Mouse (Mus musculus) kidney, postnatal 0 days (tissue): ENCODE results near the gene Lcn3. TPM values are rescaled to one million over a fixed set of nuclear protein-coding genes. Genes with fewer than 3 reads are reported as not detected.
"Not testable (repeated sequence)": the region's sequence is repeated elsewhere in the genome, so short reads cannot be mapped to it uniquely, and the experiment has no call there.

ENCODE experiments used
- ATAC-seq: fragments of 200-750 bp; cut with Nextera tagmentation; replicated peaks from 2 replicates; pipeline ENCODE4 v1.8.0; 2017; ENCODE audit warnings: low read depth, moderate number of reproducible peaks, moderate TSS enrichment, moderate library complexity; ENCODE audit not compliant: low FRiP score
- DNase-seq: peaks from one replicate; pipeline ENCODE4 v3.0.0-alpha.2; 2016; ENCODE audit warnings: low spot score
- H3K27ac ChIP-seq: fragments of 300-500 bp; sonication (generic); 2 replicates; pipeline ENCODE4 v1.5.1; 2014; ENCODE audit warnings: mild to moderate bottlenecking
- H3K27me3 ChIP-seq: fragments of 300-500 bp; sonication (generic); 2 replicates; pipeline ENCODE4 v1.6.1; 2014; ENCODE audit warnings: low read length, mixed read lengths; ENCODE audit not compliant: insufficient read depth
- H3K36me3 ChIP-seq: fragments of 300-500 bp; sonication (generic); 2 replicates; pipeline ENCODE4 v1.6.1; 2014; ENCODE audit warnings: low read length, mixed read lengths; ENCODE audit not compliant: insufficient read depth
- H3K4me1 ChIP-seq: fragments of 300-500 bp; sonication (generic); replicated peaks from 2 replicates; pipeline ENCODE4 v1.6.1; 2014; ENCODE audit warnings: antibody characterized with exemption, low read length, mixed read lengths; ENCODE audit not compliant: insufficient read depth
- H3K4me2 ChIP-seq: fragments of 300-500 bp; sonication (generic); 2 replicates; pipeline ENCODE4 v1.6.1; 2014; ENCODE audit warnings: mild to moderate bottlenecking, low read length, moderate library complexity, mixed read lengths
- H3K4me3 ChIP-seq: fragments of 300-500 bp; sonication (generic); replicated peaks from 2 replicates; pipeline ENCODE4 v1.5.1; 2014; ENCODE audit warnings: low read depth, low read length
- H3K9ac ChIP-seq: fragments of 300-500 bp; sonication (generic); 2 replicates; pipeline ENCODE4 v1.6.1; 2014; ENCODE audit warnings: low read depth, low read length
- H3K9me3 ChIP-seq: fragments of 300-500 bp; sonication (generic); replicated peaks from 2 replicates; pipeline ENCODE4 v1.6.1; 2016; ENCODE audit warnings: low read length, inconsistent platforms, mixed read lengths
- CTCF ChIP-seq: IDR thresholded peaks from 2 replicates; pipeline ENCODE4 v1.5.1; 2016; ENCODE audit warnings: antibody characterized with exemption, low read depth, mild to moderate bottlenecking, moderate library complexity
- WGBS: fragments of 180-500 bp; shearing (Covaris S2); extraction: QIAGEN DNeasy Blood & Tissue Kit; methylation state at CpG from one replicate; pipeline ENCODE4 v1.1.7; 2014; 5-methylcytosine and 5-hydroxymethylcytosine counted together
- polyA plus RNA-seq: library from polyadenylated mRNA; unstranded; fragments of >200 nt; fragmentation: Nextera tagmentation; extraction: Ambion mirVana; gene quantifications from 2 replicates; pipeline ENCODE4 v1.2.1, GENCODE M21; 2015

Gene Lcn3
- not detected in 2 replicates for polyA plus RNA-seq

DNA sequence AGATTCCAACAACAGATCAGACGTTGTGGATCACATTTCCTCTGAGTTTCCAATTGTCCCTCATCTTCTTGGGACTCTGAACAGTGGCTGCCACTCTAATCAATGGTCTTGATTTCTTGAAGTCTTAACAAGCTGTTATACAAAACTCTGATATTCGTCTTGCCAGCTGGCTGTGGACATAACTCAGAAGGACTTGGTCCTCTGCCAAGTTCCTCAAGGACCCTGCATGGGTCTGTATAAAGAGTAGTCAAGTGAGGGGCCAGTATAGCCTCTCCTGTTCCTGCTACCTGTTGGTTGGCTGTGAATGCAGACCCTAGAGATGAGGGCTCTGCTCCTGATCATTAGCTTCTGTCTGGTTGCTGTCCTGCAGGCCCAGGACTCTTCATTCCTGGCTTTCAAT, at the start of gene Lcn3:
TSS of gene Lcn3 (plus strand) at position 301 of the 400 bp plus-strand sequence.
- no peak within 1 kb of the TSS for H3K4me2 ChIP-seq
- no peak within 1 kb of the TSS for H3K27ac ChIP-seq
- H3K9me3 ChIP-seq, result no peaks in the 10 kb centered on the region
- DNase-seq, result no peak
- H3K4me3 ChIP-seq, result no peak within 1 kb of the TSS
- TF ChIP-seq CTCF, result no peak
- H3K9ac ChIP-seq, result no peak within 1 kb of the TSS
- H3K36me3 ChIP-seq, result no peaks in the 10 kb centered on the region
- no peaks in the 10 kb centered on the region for H3K4me1 ChIP-seq
- 47% methylated on average over 2 of the region's 2 CpGs for WGBS
- no peaks in the 10 kb centered on the region for H3K27me3 ChIP-seq
- no peak for ATAC-seq

DNA sequence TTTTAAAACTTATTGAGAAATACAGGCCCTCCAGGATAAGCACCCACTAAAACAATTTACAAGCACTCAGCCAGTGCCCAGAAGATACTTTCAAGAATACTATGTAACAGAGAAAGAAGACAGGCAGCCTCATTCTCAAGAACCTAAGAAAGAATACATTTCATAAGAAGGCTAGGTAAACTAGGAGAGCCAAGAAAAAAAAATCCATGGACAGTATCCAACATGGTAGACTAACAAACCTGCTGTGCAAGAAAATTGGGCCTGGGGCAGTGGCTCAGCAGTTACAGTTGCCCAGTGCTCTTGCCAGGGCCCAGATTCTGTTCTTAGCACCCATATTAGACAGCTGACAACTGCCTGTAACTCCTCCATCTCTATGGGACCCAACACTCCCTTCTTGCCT, 48.1 kb upstream of the Lcn3 start:
- ATAC-seq (no peak), DNase-seq (no peak)
- Histone ChIP-seq H3K27ac (no peak overlapping the region), H3K4me2 (no peak overlapping the region), H3K36me3 (no peaks in the 10 kb centered on the region), H3K9me3 (no peaks in the 10 kb centered on the region), H3K9ac (no peak overlapping the region), H3K4me3 (no peak overlapping the region), H3K27me3 (no peaks in the 10 kb centered on the region), H3K4me1 (no peaks in the 10 kb centered on the region)
- no peak for TF ChIP-seq CTCF

DNA sequence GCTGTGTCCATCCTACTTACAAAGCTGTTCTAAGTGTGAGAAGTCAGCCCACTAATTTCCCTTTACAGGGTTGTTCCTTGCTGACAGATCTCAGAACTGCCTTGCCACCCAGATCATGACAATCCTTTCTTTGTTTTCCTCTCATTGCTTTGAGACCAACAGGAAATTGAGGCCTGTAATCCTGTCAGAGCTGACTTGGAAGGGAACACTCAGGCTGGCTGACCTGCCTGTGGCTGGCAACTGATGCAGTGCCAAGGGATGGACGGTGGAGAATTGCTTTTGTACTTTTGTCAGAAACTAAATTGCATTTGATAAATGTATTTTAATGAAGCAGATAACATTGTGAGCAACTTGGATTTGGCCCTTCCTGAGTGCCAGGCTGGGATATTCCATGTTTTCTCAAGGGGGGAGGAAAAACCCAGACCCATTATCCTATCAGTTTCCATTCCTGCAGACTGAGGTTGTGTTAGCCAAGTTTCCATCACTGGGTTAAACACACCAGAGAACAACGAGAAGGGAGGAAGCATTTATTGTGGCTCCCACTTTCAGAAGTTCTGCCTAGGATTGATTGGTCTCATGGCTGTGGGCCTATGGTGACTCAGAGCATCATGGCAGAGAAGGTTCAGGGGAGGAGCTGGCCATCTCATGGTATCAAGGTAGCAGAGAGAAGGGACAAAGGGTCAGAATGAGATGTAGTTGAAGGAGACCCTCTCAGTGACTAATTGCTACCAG, 32.0 kb upstream of the Lcn3 start:
- Histone ChIP-seq H3K9ac (no peak overlapping the region), H3K9me3 (no peaks in the 10 kb centered on the region), H3K27me3 (no peaks in the 10 kb centered on the region), H3K4me1 (no peaks in the 10 kb centered on the region), H3K4me3 (no peak overlapping the region), H3K27ac (no peak overlapping the region), H3K4me2 (no peak overlapping the region), H3K36me3 (no peaks in the 10 kb centered on the region)
- DNase-seq, result no peak
- no peak for ATAC-seq
- no peak for TF ChIP-seq CTCF
- WGBS, result 10% methylated on average over 2 of the region's 2 CpGs

DNA sequence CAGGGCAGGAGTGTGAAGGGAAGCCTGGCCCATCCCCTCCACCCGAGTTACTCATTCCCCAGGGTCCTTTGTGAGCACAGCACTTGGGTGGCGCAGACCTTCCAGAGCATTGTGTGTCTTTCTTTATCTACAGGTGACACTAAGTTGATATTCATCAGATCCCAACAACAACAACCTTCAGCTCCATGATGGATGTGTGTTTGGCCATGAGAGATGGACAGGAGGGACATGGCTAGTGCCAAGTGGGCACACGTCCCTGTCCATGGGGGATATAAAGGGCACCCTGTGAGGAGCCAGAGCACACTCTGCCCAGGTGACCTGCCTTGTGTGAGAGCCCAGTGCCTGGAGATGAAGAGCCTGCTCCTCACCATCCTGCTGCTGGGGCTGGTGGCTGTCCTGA, 28.7 kb upstream of the Lcn3 start, which contains the start of gene Obp2b:
TSS of gene Obp2b (plus strand) at position 301 of the 400 bp plus-strand sequence.
- not testable (repeated sequence) for H3K9me3 ChIP-seq, H3K36me3 ChIP-seq, DNase-seq, H3K27me3 ChIP-seq, H3K4me1 ChIP-seq, H3K27ac ChIP-seq, ATAC-seq, H3K4me2 ChIP-seq, H3K4me3 ChIP-seq, H3K9ac ChIP-seq
- WGBS, result 82% methylated on average over 3 of the region's 3 CpGs

DNA sequence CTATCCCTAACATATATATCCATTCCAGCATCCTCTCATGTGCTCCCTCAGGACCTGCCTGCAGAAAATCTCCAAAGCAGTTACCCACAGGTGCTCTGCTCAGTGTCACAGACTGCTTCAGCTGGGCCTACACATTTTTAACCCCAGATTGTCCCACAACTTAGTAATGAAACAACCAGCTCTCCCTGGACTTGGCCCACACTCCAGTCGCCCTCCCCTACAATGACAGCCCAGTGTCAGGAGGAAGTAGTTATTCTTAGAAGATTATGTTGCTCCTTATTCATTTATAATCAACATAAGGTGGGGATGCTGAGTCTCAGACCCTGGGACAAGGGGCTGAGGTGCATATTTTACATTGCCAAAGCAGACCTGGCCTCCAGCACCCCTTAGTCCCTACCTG, 23.7 kb upstream of the Lcn3 start:
- H3K9me3 ChIP-seq, result no peaks in the 10 kb centered on the region
- no peaks in the 10 kb centered on the region for H3K27me3 ChIP-seq
- TF ChIP-seq CTCF, result no peak
- no peaks in the 10 kb centered on the region for H3K36me3 ChIP-seq
- DNase-seq, result no peak
- H3K9ac ChIP-seq, result no peak overlapping the region
- no peak overlapping the region for H3K4me3 ChIP-seq
- H3K4me2 ChIP-seq, result no peak overlapping the region
- H3K27ac ChIP-seq, result no peak overlapping the region
- WGBS, result 70% methylated on average over 1 of the region's 1 CpGs
- ATAC-seq, result no peak
- no peaks in the 10 kb centered on the region for H3K4me1 ChIP-seq

DNA sequence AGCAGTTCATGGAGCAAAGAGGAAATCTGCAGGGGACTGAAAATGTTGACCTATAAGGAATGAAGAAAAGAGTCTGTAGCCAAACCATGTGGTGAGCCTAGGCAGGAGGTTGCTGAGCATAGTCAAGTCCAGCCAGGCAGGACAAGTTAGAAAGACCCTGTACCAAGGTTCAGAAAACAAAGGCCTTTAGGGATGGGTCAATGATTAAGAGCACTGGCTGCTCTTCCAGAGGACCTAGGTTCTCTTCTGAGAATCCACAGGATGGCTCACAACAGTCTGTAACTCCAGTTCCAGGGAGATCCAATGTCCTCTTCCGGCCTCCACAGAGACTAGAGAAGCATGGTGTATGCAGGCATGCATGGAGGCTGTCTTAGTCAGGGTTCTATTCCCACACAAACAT, 11.2 kb upstream of the Lcn3 start:
- no peak for TF ChIP-seq CTCF
- Histone ChIP-seq H3K27ac (no peak overlapping the region), H3K4me1 (no peaks in the 10 kb centered on the region), H3K9me3 (no peaks in the 10 kb centered on the region), H3K4me2 (no peak overlapping the region), H3K4me3 (no peak overlapping the region), H3K9ac (no peak overlapping the region), H3K36me3 (no peaks in the 10 kb centered on the region), H3K27me3 (no peaks in the 10 kb centered on the region)
- 77% methylated on average over 1 of the region's 1 CpGs for WGBS
- DNase-seq (no peak), ATAC-seq (no peak)
